Mouse (Mus musculus) layer of hippocampus, adult 18-20 months (tissue): ENCODE measurements around the gene Coro1a. TPM values are rescaled to one million over a fixed set of nuclear protein-coding genes. Genes with fewer than 3 reads are reported as not detected.
"Not testable (repeated sequence)": the region's sequence is repeated elsewhere in the genome, so short reads cannot be mapped to it uniquely, and the experiment has no call there.

ENCODE experiments used
- DNase-seq, 2 experiments: peaks; one replicate each; pipeline ENCODE4 v3.0.0; 2022; ENCODE audit warnings: low spot score in 2 of 2
- long read RNA-seq: library from polyadenylated mRNA; stranded (forward); transcript quantifications from one replicate; pipeline ENCODE4 v2.0.0, GENCODE M21; 2021
- total RNA-seq, 2 experiments: library from RNA; stranded (reverse); gene quantifications; 2 replicates each; pipeline ENCODE4 v1.2.3; 2021

The Coro1a gene
- 100 to 1,000 TPM; 121 to 122 TPM for total RNA-seq
- long read RNA-seq, transcript Coro1a-201 (11 exons, 1,660 nt): major isoform, 44 of 79 reads
- long read RNA-seq, partial matches to known transcripts: 13 of 79 reads
- long read RNA-seq, other reads (novel, unspliced or antisense): 22 of 79 reads

DNA sequence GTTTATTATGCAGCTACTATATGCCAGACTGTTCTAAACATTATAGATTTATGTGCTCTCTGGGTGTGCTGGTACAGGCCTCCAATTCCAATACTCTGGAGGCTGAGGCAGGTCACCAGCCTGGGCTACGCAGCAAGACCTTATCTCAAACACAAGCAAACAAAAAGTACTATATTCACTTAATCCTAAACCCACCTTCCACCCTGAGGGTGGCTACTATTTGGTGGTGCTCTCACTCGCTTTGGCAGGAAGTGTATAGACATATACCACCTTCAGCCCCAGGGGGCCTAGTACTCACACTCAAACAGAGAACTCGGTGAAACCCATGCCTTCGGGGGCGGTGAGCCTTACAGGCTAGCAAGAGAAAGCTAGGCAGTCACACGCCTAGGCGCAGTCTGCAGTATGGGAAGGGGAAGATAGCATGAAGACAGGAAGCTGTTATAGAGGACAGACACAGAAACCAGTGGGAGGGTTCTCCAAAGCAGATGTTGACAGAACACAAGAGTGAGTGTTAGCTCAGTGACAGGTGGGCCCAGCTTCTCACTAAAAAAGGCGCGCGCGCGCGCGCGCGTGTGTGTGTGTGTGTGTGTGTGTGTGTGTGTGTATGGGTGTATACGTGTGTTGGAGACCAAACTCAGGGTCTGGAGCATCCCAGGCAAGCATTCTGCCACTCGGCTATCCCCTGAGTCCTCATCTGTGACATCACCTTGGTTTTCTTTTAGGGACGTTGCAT, at the start of gene Coro1a:
Coro1a (minus strand) TSS at position 346 of the 733 bp plus-strand sequence.
- DNase-seq: no peak

DNA sequence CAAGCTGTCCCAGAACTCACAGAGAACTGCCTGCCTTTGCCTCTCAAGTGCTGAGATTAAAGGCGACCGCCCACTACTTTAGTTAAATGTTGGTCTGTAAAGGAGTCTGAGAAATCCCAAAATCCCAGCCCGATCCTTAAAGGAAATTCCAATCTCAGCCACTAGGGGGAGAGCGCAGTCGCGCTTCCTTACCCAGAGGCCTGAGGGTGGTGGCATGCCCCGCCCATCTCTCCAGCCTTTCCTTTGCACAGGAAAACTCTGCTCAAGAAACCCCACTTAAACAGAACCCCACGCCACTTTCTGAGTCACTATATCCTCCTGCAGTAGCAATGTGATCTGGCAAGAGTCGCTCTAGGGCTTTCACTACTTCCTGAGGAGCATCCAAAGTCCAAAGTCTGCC, 47.3 kb upstream of the Coro1a start:
- DNase-seq: peak in 1 of 2 experiments; percentile 81

DNA sequence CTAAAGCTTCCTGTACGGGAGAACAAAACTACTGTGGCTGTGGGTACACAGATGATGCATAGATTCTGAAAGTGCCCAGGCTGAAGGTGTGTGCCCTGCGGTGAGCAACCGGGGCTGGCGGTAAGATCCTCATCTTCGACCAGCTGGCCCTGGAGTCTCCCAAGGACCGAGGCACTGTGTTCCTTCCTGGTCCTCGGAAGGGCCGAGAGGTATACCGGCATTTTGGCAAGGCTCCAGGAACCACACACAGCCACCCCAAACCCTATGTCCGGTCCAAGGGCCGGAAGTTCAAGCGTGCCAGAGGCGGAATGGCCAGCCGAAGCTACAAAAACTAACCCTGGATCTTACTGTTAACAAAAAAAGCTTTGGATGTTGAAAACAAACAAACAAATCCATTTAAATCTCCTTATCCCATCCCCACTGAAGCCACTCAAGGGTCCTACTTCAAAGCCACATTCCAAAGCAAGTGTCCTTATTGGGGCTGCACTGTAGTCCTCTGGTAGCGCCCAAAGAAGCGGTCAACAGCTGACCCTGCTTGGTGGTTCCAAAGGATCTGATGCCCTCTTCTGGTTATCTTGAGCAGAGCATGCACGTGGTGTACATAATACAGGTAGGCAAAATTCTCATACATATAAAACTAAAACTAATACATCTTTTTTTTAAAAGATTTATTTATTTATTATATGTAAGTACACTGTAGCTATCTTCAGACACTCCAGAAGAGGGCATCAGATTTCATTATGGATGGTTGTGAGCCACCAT, 42.2 kb upstream of the Coro1a start:
- no peak for DNase-seq

DNA sequence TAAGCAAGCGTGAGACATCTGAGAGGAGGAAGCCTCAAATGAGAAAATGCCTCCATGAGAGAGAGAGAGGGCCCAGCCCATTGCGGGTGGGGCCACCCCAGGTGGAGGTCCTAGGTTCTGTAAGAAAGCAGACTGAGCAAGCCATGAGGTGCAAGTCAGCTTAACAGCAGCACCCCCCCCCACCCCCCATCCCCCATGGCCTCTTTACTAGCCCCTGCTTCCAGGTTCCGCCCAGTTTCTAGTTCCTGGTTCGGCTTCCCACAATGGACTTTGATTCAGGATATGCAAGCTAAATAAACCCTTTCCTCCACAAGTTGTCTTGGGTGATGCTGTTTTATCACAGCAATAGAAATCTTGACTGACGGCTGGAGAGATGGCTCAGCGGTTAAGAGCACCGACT, 41.2 kb upstream of the Coro1a start:
- DNase-seq: no peak

DNA sequence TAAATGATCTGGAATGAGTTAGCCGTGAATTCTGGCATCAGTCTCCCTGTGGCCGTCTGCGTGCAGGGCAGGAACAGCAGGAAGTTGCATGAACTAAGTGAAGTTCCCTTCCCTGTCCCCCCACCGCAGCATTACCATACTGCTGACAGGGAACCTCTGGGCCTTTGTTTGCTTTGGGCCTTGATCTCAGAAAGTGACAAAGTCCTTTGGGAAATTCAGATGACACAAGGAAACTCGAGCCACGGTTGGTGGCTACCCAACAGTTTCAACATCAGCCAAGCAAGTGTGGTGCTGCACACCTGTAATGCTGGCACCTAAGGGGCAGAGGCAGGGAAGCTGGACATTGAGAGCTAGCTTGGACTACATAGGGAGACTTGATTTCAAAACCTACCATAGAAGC, 39.2 kb upstream of the Coro1a start:
- DNase-seq: no peak

DNA sequence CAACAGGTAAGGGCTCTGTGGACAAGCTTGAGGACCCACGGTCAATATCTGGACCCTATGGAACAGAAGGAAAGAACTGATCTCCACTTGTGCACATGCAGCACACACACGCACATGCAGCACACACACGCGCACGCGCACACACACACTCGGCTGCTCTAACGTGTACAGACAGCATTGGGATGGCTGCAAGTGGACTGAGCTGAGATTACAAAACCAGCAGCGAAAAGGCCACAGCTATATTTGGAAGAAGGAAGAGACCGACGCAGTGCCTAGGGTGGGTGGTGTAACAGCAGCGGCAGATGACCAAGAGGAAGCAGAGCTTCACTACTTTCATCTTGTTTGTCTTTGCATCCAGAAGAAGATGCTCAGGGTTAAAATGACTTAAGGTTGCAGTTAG, 38.5 kb upstream of the Coro1a start:
- DNase-seq: no peak

DNA sequence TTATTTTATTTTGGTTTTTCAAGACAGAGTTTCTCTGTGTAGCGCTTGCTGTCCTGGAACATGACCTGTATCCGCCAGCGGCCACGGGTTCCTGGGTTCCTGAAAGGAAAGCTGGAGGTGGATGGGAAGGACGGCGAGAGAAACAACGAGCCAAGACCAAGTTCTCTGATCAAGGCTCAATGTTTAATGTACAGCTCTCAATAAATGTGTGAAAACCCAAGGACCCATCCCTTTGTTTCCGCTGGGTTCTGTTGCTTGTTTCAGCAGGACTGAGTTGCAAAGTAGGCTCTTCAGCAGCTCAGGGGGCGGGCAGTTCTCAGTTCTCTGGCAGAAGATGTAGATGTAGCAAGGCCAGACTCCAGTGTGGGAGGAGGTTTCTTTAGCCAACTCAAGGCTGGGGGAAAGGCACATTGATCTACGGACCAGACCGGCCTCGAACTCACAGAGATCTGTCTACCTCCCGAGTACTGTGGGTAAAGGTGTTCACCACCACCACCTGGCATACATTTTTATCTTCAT, 34.4 kb upstream of the Coro1a start:
- DNase-seq: no peak

DNA sequence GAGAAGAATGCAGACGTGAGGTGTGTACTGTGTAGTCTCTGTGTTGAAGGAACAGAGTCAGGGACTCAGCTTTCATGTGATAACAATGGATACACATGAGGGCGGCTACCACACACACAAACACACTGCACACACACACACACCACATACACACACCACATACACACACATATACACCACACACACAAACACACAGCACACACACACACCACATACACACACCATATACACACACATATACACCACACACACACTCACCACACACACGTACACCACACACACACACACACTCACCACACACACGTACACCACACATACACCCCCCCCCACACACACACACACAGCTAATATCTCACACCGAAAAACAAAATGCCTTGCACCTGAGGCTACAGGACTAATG, 33.9 kb upstream of the Coro1a start:
- no peak for DNase-seq

DNA sequence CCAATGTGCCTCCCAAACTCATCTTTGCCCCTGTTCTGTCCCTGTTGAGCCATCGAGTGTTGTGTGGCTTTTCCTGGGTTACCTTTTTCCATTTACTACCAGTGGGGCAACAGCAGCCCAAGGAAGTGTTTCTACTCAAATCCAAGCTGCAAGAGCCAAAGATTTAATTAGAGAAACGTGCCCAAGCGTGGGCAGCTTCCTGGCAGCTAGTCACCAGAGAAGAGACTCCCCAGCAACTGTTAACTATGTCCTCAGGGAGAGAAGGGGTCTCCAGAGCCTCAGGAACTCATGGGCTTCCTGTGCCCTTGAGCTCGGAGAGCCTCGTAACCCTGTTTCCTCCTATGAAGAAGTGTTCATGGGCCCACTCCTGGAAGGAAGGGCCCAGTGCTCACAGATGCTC, 33.4 kb upstream of the Coro1a start:
- DNase-seq: no peak

DNA sequence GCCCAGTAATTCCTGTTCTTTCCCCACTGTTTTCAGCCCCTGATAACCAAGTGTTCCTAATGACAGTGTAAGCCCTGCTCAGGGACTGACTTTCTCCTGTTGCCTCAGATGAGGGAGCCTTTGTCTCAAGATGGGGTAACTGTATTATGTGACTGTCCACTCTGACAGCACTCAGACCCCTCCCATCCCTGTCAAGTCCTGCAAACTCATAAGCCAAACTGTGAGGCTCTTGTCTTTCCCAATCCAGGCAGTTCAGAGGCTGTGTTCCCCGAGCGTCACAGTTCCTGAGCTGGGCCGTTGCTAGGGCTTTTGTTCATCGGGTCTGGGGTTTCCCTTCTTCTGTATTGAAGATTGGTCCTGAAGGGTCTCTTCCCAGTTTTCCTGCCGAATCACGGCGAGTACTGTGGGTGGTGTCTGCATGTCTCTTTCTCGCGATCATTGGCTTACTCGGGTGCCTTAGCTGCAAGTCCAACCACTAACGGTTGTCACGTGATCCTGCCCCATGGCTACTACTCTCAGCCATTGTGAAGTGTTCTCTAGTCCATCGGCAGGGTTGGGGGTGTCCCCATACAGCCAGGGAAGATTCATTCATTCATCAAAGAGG, 32.6 kb upstream of the Coro1a start:
- no peak for DNase-seq

DNA sequence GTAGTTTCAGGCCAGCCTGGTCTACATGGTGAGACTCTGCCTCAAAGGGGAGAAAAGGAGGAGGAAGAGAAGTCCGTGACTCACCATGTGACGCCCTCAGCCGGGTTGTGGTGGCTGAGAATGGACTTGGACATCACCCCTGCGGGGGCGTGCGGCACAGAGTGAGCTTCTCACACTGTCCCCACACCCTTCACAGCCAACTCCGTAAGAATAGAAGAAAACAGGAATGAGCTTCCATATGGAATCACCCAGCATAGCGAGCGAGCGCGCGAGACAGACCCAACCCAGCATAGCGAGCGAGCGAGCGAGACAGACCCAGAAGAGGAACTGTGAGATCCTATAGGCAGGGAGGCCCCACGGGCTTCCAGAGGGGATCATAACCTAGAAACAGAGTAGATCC, 32.0 kb upstream of the Coro1a start:
- no peak for DNase-seq

DNA sequence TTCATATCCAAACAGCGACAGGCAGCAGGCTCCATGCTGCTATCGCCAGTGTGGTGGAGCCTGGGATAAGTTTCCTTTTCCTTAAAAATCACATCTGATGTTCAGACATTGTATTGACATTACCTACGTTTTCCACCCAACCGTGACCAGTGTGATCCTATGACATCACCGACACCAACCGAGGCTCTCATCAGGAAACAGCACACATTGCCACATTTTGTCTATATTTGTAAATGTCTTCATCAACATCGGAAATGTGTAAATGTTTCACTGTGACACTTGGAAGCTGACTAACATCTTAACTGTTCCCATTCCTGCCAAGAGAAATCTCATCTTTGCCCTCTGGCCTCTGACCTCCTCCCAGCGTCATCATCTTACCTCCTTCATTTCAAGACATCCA, 28.5 kb upstream of the Coro1a start:
- no peak for DNase-seq

DNA sequence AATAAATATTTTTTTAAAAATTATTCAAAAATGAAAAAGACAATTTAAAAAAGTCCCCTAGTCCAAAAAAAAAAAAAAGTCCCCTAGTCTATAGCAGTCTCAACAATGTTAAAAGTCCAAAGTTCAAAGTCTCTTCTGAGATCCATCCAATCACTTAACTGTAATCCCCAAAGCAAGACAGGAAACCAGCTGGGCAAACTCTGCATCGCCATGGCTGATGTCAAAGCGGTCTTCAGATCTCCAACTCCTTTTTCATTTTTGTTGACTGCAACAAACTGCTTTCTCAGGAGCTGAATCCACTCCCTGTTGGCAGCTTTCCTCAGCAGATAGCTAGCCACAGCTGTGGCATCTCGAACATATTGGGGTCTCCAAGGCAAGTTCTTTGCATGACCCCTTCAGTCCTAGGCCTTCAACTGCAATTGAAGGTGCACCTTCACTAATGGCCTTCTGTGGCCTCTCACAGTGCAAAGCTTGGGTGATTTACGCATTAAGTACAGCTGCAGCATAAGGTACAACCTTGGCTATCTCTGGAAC, 22.7 kb upstream of the Coro1a start:
- not testable (repeated sequence) for DNase-seq

DNA sequence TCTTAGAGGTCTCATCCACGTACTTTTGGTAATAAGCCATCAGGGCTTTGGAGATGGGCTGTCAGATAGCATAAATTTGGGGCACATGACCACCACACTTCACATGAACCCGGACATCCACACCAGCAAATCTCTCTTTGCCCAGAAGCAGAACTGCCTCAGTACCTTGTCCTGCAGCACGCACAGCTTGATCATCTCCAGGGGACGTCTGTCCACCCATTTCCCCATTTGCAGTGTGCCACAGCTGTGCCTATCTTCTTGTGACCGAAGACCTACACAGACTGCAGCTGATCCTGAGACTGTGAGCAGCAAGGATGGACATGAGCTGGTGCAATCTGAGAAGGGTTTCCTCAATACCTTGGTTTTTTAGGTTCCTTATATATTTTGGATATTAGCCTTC, 18.1 kb upstream of the Coro1a start:
- DNase-seq: no peak

DNA sequence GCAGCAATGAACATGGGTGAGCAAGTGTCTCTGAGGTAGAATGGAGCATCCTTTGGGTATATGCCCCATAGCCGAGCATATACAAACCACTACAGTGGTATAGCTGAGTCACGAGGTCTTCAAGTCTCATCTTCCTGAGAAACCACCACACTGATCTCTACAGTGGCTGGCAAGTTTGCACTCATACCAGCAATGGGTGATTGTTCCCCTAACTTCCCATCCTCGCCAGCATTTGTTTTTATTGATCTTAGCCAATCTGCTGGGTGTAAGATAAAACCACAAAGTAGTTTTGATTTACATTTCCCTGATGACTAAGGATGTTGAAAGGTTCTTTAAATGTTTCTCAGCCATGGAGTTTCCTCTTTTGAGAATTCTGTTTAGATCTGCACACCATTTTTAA, 17.5 kb upstream of the Coro1a start:
- DNase-seq: no peak

DNA sequence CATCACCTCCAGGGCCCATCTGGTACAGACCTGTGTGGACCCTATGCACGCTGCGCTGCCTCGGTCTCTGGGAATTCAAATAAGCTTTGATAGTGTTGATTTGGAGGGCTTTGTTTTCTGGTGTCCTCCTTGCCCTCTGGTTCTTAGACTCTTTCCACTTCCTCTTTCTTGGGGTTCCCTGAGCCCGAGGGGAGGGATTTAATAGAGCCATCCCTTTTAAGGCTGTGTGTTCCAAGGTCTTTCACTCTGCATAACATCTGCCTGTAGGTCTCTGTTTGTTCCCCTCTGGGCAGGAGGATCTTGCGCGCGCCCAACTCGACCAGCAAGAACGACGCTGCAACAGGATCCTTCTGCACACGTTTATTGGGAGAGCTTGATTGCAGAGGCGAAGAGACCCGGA, 14.0 kb upstream of the Coro1a start:
- no peak for DNase-seq

DNA sequence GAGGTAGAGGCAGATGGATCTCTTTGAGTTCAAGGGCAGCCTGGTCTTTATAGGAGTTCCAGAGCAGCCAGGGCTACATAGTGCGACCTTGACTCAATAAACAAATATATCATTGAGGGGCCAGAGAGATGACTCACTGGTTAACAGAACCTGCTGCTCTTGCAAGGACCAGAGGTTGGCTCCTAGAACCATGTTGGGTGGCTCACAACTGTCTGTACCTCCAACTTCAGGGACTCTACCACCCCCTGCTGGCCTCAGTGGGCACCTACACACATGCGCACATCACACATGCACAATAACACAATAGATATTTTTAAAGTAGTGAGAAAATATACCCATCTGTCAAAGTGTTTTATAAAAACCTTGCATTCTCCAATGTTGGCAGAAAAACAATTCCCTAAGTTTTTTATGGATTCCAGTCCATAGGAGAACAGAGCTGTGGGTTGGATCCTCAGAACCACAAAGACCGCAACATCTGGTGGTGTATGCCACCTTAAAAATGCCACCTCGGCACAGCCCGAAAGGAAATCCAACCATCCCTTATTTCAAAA, 11.3 kb upstream of the Coro1a start:
- DNase-seq: peak in 1 of 2 experiments; percentile 49

DNA sequence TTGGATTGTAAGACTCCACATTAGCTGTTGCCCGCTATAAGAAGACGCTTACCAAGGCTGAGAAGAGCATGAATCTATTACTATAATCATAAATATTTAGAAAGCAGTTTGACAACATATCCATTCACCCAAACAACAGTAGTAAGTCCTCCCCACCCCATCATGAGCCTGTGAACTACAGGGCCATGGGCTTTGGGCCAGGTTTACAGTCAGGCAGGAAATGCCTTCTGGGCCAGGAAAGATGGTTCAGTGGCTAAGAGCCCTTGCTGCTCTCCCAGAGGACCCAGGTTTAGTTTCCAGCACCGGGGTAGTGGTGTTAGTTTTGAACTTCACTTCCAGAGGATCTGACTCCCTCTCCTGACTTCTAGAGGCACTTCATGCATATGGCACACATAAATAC, 10.0 kb upstream of the Coro1a start:
- DNase-seq: no peak

DNA sequence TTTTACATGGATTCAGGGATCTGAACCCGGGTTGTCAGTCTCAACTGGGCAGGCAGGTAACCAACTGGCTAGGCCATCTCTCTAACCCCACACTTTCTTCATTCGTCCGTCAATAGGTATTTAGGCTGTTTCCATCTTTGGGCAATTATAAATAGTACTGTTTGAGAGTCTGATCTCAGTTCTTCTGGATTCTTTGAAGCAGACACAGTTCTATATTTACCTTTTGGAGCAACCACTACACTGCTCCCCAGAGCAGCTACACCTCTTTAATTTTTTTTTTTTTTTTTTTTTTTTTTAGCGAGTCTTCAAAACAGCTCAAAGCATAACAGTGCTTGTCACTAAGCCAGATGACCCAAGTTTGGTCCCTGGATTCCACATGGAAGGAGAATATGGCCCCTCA, 8.1 kb upstream of the Coro1a start:
- DNase-seq: no peak

DNA sequence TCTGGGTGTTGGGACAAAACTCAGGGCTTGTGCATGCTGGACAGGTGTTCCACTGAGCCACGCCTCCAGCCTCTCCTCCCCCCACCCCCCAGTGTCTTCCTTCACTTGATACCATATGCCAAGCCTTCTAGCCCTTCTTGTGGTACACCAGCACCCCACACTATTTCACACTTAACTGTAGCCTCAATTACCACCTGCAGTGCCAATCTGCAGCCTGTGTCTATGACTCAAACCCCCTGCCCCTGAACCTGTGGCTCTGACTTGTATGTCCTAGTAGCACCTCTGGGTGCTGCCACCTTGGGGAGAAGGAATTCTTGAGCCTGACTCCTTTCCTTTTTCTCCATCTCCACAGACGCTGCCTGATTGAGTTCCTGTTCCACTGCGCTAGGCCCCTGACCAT, 4.3 kb upstream of the Coro1a start:
- no peak for DNase-seq

DNA sequence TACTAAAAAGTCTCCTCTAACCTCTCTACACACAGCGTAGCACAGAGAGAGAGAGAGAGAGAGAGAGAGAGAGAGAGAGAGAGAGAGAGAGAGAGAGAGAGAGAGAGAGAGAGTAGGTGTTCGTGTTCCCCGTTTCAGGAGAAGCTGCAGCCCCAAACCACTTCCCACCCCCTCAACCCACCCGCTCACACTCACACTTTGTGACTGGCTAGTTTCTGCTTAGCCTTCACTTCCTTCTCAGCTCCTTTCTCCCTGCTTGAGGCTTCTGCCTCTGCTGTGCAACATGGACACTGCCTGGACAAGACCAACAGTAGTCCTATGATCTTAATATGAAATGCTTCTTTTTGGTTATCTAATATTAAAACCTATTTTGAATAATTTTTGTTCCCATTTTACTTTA, 2.7 kb upstream of the Coro1a start:
- no peak for DNase-seq
